Mouse (Mus musculus) neural tube, postnatal 0 days (tissue): ENCODE data around the gene Eif1ad. TPM values are rescaled to one million over a fixed set of nuclear protein-coding genes. Genes with fewer than 3 reads are reported as not detected.

Experiments used
- polyA plus RNA-seq: library from polyadenylated mRNA; unstranded; fragments of >200 nt; fragmentation: Nextera tagmentation; extraction: Ambion mirVana; gene quantifications from 2 replicates; pipeline ENCODE4 v1.2.1, GENCODE M21; 2015

The Eif1ad gene
- polyA plus RNA-seq = 38.0 and 39.8 TPM in 2 replicates

DNA sequence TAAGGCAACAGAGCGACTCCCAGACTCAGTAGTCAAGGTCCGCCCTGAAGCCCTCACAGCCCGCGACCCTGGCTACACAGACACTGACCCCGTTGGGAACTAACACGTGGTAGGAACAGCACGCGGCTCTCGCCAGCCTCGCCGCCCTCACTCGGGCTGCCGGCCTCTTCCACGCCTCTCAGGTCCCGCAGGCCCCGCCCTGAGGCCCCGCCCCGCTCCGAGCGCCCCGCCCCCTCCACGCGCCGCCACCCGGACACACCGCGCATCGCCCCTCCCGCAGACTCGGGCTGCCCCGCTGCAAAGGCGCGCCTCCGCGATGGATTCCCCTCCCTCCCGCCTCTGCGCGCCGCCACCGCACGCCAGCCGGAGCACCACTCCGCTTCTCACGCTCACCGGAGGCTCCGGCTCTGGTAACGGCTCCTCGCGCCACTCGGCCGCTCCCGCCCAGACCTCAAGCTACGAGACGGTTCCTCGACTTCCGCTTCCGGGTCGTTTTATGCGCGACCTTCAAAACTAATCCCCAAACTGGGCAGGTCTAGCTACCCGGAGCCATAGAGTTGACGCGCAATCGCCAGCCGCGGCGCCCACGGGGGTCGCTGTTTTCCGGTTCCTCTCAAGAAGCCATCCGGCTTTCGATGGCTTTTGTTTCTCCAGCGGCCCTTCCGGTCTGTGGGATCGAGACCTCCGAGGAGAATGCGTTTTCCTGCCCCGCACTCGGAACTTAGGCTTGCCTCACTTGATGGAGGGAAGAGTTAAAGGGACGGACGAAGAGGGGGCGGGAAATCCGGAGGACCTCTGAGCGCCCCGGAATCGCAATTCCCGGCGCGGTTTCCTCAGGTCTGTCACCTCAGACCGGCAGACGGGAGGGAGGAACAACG, at the start of gene Eif1ad:
TSS of gene Eif1ad (plus strand) at position 567 of the 878 bp plus-strand sequence.

DNA sequence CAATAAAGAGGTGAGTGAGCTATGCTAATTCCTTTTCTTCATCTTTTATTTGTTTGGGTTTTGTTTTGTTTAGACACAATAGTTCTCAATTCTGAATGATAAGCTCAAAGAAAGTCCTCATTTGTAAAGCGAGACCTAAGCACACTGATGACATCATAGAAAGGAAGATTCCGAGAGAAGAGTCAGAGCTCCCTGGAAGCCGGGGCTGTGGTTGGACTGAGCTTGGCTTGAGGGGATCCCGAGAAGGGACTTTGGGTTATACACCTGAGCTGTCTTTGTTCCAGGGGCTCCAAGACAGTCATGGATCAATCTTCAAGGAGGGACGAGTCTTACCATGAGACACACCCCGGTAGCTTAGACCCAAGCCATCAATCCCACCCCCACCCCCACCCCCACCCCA, 31.1 kb upstream of the Eif1ad start, which contains the start of gene Catsper1:
TSS of gene Catsper1 (plus strand) at position 301 of the 400 bp plus-strand sequence.

DNA sequence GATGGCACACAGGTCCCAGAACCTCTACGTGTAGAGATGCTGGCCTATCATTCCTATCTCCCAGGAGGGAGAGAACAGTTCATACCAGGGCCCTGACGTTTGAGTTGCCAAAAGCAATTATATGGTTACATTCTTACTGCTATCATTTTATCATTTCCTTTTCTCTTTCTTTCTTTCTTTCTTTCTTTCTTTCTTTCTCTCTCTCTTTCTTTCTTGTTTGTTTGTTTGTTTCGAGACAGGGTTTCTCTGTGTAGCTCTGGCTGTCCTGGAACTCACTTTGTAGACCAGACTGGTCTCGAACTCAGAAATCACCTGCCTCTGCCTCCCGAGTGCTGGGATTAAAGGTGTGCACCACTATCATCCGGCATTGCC, 17.1 kb upstream of the Eif1ad start, which contains the start of gene Cst6:
TSS of gene Cst6 (minus strand) at position 73 of the 372 bp plus-strand sequence.

DNA sequence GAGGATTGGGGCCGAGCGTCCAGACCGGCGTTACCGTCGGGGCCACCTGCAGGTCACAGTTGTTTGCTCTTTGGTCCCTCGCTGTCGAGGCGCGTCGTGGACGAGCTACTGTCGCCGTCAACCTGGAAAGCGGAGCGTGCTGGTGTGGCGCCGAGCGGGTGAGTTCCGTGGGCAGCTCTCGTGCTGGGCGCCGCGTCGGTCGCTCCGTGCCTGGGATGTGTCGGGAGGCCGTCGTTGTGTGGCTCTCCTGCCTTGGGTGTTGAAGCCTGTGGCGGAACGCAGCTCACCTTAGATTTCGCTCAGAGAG, 465 bp downstream of the Eif1ad start, which contains the start of gene Banf1:
TSS of gene Banf1 (minus strand) at position 116 of the 307 bp plus-strand sequence.

DNA sequence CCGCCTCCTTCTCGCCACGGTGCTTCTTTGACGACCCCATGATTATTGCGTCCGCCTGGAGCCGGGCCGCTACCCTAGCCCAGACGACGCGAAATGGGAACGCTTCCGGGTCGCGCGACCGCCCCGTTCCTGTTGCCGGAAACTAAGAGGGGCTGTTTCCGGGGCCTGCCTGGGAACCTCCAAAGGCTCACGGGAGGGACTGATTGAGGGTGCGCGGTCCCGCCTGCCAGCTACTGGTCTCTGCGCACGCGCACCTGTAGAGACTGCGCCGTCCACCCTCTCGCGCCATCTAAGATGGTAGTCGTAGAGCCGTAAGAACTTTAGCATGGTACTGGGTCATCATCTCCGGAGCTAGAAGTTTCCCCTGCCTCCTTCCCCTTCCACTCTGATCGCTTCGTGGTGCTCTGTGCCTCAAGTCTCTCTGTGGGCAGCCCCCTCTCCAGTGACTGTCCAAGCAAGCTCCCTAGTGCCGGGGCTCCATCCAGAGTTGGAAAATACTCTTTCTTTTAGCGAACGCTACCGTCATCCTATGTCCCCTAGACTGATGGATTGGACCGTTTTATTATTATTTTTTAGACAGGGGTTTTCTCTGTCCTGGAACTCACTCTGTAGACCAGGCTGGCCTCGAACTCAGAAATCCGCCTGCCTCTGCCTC, 22.2 kb downstream of the Eif1ad start, which contains the start of gene Sart1:
TSS of gene Sart1 (minus strand) at position 116 of the 655 bp plus-strand sequence.

DNA sequence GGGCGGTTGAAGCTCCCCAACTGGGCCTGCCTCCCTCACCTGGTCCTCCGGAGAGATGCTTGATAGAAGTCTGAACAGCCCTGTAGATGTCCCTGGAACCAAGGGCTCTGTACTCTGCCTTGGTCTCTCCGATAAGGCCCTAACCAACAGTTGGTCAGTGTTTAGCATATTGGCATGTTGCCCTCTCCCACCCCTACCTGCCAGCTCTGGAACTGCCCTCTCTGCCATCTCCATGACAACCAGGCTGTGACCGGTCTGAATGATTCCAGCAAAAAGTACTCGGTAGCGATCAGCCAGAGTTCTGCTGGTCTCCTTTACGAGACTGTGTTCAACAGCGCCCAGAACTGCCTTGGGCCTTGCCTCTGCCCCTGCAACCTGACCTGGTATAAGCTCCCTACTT, 35.8 kb downstream of the Eif1ad start, which contains the start of gene Tsga10ip:
TSS of gene Tsga10ip (minus strand) at position 234 of the 400 bp plus-strand sequence.

Other genes with a start within 250 kb of the Eif1ad start
- gene Klc2, start 248.2 kb upstream of the Eif1ad start, polyA plus RNA-seq = 72.6 and 86.2 TPM in 2 replicates
- gene Pacs1, start 93.6 kb upstream of the Eif1ad start, polyA plus RNA-seq = 39.0 and 46.4 TPM in 2 replicates
- gene Sf3b2, start 71.3 kb upstream of the Eif1ad start, polyA plus RNA-seq = 285 and 310 TPM in 2 replicates
- 27.2 and 33.5 TPM in 2 replicates for gene Gal3st3, start 68.4 kb upstream of the Eif1ad start, polyA plus RNA-seq
- gene Catsper1, start 31.0 kb upstream of the Eif1ad start, polyA plus RNA-seq = not detected in 2 replicates
- gene Cst6, start 17.2 kb upstream of the Eif1ad start, polyA plus RNA-seq = 13.4 and 14.4 TPM in 2 replicates
- 289 and 303 TPM in 2 replicates for gene Banf1, start 427 bp downstream of the Eif1ad start, polyA plus RNA-seq
- 51.9 and 57.3 TPM in 2 replicates for gene Sart1, start 22.0 kb downstream of the Eif1ad start, polyA plus RNA-seq
- gene Tsga10ip, start 35.8 kb downstream of the Eif1ad start, polyA plus RNA-seq = not detected in 2 replicates
- 343 and 347 TPM in 2 replicates for gene Drap1, start 58.2 kb downstream of the Eif1ad start, polyA plus RNA-seq
- 89.6 and 104 TPM in 2 replicates for gene AI837181, start 58.4 kb downstream of the Eif1ad start, polyA plus RNA-seq
- not detected in 2 replicates for gene Fosl1, start 80.8 kb downstream of the Eif1ad start, polyA plus RNA-seq
- gene Ccdc85b, start 91.2 kb downstream of the Eif1ad start, polyA plus RNA-seq = 21.3 and 22.9 TPM in 2 replicates
- gene Fibp, start 93.9 kb downstream of the Eif1ad start, polyA plus RNA-seq = 161 and 163 TPM in 2 replicates
- 1.4 and 2.2 TPM in 2 replicates for gene Ctsw, start 101.8 kb downstream of the Eif1ad start, polyA plus RNA-seq
- 44.4 and 50.1 TPM in 2 replicates for gene Efemp2, start 107.2 kb downstream of the Eif1ad start, polyA plus RNA-seq
- gene Mus81, start 121.7 kb downstream of the Eif1ad start, polyA plus RNA-seq = 33.8 and 43.8 TPM in 2 replicates
- 2,893 and 3,202 TPM in 2 replicates for gene Cfl1, start 123.7 kb downstream of the Eif1ad start, polyA plus RNA-seq
- not detected in 2 replicates for gene 1700020D05Rik, start 137.0 kb downstream of the Eif1ad start, polyA plus RNA-seq
- gene Snx32, start 143.8 kb downstream of the Eif1ad start, polyA plus RNA-seq = 74.9 and 90.0 TPM in 2 replicates
- gene Ovol1, start 193.9 kb downstream of the Eif1ad start, polyA plus RNA-seq = 0.25 TPM in 1 of 2 replicates, not detected in the other
- 3.7 and 3.8 TPM in 2 replicates for gene Ap5b1, start 201.3 kb downstream of the Eif1ad start, polyA plus RNA-seq
- 67.3 and 75.0 TPM in 2 replicates for gene Rnaseh2c, start 235.1 kb downstream of the Eif1ad start, polyA plus RNA-seq
- gene Kat5, start 243.5 kb downstream of the Eif1ad start, polyA plus RNA-seq = 61.9 and 70.5 TPM in 2 replicates